In the genomic region with DNA sequence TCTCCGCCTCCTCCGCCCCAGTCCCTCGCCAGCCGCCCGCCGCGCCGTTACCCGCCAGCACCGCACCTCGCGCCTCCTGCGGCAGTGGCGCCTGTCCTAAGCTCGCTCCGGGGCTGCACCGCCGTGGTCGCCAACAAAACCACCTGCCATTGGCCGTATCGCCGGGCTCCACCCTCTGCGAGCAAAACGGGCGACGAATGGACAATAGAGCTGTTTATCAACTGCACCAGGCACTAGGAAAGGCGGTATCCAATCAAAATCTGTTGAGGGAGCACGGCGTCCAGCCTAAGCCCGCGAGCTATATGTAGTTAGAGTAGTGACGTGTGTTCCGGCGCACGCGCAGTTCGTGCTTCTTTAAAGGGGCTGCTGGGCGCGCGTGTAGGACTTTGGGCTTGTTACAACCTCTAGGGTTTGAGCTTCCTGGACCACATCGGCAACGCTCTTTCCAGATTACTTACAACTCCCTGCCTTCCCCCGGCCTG, we compare ENCODE assay signal across 8 mouse cellular contexts. TPM values are rescaled to one million over a fixed set of nuclear protein-coding genes. Genes with fewer than 3 reads are reported as not detected.
DNase-seq lines count a peak whose midpoint lies in the region; ATAC-seq and TF ChIP-seq lines count a peak whose summit lies in the region.

A gene (minus strand): TSS at position 131 of the 482 bp plus-strand sequence.

- no peaks in the 10 kb centered on the region for H3K9me3 ChIP-seq in hindbrain, embryonic 13.5 days

- ATAC-seq in Patski: peak; percentile 97
- peak; percentile 99 for ATAC-seq in hindbrain, embryonic 13.5 days (ENCODE audit: low FRiP score)

- in situ Hi-C loops in Patski (cut with MboI; ENCODE audit: low pct_unique_long_range_greater_than_20kb): no loop called here

- no peaks in the 10 kb centered on the region for H3K27me3 ChIP-seq in Patski
- no peaks in the 10 kb centered on the region for H3K27me3 ChIP-seq in hindbrain, embryonic 13.5 days

- no peak for TF ChIP-seq CTCF in Patski (IDR thresholded peaks at IDR 0.05)

- H3K9ac ChIP-seq in hindbrain, embryonic 13.5 days: peak within 1 kb of the TSS; percentile 94

- peak within 1 kb of the TSS; percentile 97 for H3K4me3 ChIP-seq in hindbrain, embryonic 13.5 days

- peak within 1 kb of the TSS; percentile 93 for H3K27ac ChIP-seq in hindbrain, embryonic 13.5 days

- H3K36me3 ChIP-seq in hindbrain, embryonic 13.5 days: peaks cover 9% of the 10 kb centered on the region

- POLR2A ChIA-PET in Patski (lab: Charles Lee): interaction anchor here (0.9 to 1.1 kb wide), 2 partner anchors 14 to 15 kb away, joined by 3 to 4 read pairs; no protein-coding TSS in a partner anchor

- WGBS in hindbrain, embryonic 13.5 days: under 1% methylated on average over 39 of the region's 43 CpGs

- peak; percentile 97 for DNase-seq in Patski (ENCODE audit: low read depth, low spot score)
- peak; percentile 98 to 100 for DNase-seq in cerebellum, postnatal 14 days
- DNase-seq in frontal cortex, postnatal 14 days (ENCODE audit: low spot score in 2 of 2): peak; percentile 99 to 100
- DNase-seq in layer of hippocampus, postnatal 25 days (ENCODE audit: extremely low spot score in 1 of 2, low spot score in 1 of 2): peak; percentile 97 to 99
- DNase-seq in lung, postnatal 25 days (ENCODE audit: low spot score): peak; percentile 98
- peak; percentile 100 for DNase-seq in retina, embryonic 14.5 days (ENCODE audit: low spot score)
- peak; percentile 95 for DNase-seq in thymus, postnatal 4 days

- CTCF ChIA-PET in Patski (lab: Charles Lee): no interaction called here

- peaks cover 39% of the 10 kb centered on the region for H3K4me1 ChIP-seq in hindbrain, embryonic 13.5 days (replicated peaks)

- H3K4me2 ChIP-seq in hindbrain, embryonic 13.5 days: peak within 1 kb of the TSS; percentile 72

RNA-seq across cellular contexts. Expression of the gene that starts here (rescaled TPM):
- 127 TPM for polyA plus RNA-seq in Patski (2021)
- 340 and 351 TPM in 2 replicates for polyA plus RNA-seq in hindbrain, embryonic 13.5 days (2015; fragmentation: Nextera tagmentation; extraction: Ambion mirVana)
- total RNA-seq in layer of hippocampus, postnatal 25 days (2021): 100 to 1,000 TPM; 114 to 125 TPM

Comparison
In these comparisons a context has a peak if more than half of its experiments do, and no peak if none do; other contexts are left out.
1. Peak in every context shown above with its lines: DNase-seq, ATAC-seq, H3K4me3 ChIP-seq and H3K27ac ChIP-seq.